In the genomic region with DNA sequence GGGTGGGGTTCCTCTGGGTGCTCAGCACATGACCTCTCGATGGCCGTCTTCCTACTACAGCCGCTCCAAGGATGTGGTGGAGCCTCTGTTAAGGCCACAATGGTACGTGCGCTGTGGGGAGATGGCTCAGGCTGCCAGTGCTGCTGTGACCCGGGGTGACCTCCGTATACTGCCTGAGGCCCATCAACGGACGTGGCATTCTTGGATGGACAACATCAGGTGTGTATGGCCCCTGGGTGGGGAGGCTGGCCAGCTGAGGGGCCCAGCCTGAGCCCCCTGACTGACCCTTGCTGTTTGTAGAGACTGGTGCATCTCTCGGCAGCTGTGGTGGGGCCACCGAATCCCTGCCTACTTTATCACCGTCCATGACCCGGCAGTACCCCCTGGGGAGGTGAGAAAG, we compare ENCODE assay signal across 21 mouse cellular contexts. TPM values are rescaled to one million over a fixed set of nuclear protein-coding genes. Genes with fewer than 3 reads are reported as not detected.
DNase-seq lines count a peak whose midpoint lies in the region; ATAC-seq lines count a peak whose summit lies in the region.
"Had no signal": no experiment of that assay in that cellular context is flagged by ENCODE, and none has a peak within 500 bp of the region (broad histone marks: within the 10 kb centered on the region; RNA-seq: fewer than 3 reads in every experiment).

No protein-coding gene starts in this region.

- no peak overlapping the region for H3K4me3 ChIP-seq in forebrain, embryonic 11.5 days (ENCODE audit: low read depth, low read length)
- no peak overlapping the region for H3K4me3 ChIP-seq in forebrain, embryonic 14.5 days (ENCODE audit: low read depth, low read length)
- H3K4me3 ChIP-seq in heart, embryonic 10.5 days, result 0 out of 2 replicates have a peak overlapping the region, but pooled peaks have one; percentile 2
- H3K4me3 ChIP-seq in heart, embryonic 12.5 days, result no peak overlapping the region
- H3K4me3 ChIP-seq in limb, embryonic 10.5 days, result no peak overlapping the region
- no peak overlapping the region for H3K4me3 ChIP-seq in liver, embryonic 11.5 days (ENCODE audit: low read depth, low read length)
- H3K4me3 ChIP-seq: embryonic facial prominence, embryonic 15.5 days; erythroblast, embryonic 14.5 days; forebrain, embryonic 10.5 days; heart, adult 2 months; heart, embryonic 13.5 days; hindbrain, embryonic 12.5 days had no signal

- H3K4me1 ChIP-seq in forebrain, embryonic 11.5 days (replicated peaks; ENCODE audit: control insufficient read depth, insufficient read depth, low read length), result no peaks in the 10 kb centered on the region
- H3K4me1 ChIP-seq in forebrain, embryonic 14.5 days (ENCODE audit: control insufficient read depth, insufficient read depth, low read length), result no peaks in the 10 kb centered on the region
- H3K4me1 ChIP-seq in heart, embryonic 10.5 days, result peaks cover 15% of the 10 kb centered on the region
- peaks cover 16% of the 10 kb centered on the region for H3K4me1 ChIP-seq in heart, embryonic 12.5 days (replicated peaks)
- H3K4me1 ChIP-seq in limb, embryonic 10.5 days, result no peaks in the 10 kb centered on the region
- H3K4me1 ChIP-seq in liver, embryonic 11.5 days (replicated peaks; ENCODE audit: control insufficient read depth, insufficient read depth, low read length), result peaks cover 5% of the 10 kb centered on the region; the same call in 1 of the 2 replicates
- H3K4me1 ChIP-seq: forebrain, embryonic 10.5 days had no signal

- WGBS in forebrain, embryonic 11.5 days, result 93% methylated on average over 13 of the region's 13 CpGs
- WGBS in forebrain, embryonic 14.5 days, result 95% methylated on average over 13 of the region's 13 CpGs
- 79% methylated on average over 13 of the region's 13 CpGs for WGBS in heart, embryonic 10.5 days
- 85% methylated on average over 13 of the region's 13 CpGs for WGBS in heart, embryonic 12.5 days
- WGBS in limb, embryonic 10.5 days, result 86% methylated on average over 13 of the region's 13 CpGs
- 85% methylated on average over 13 of the region's 13 CpGs for whole genome bisulfite sequencing in liver, embryonic 11.5 days

- H3K9me3 ChIP-seq in forebrain, embryonic 11.5 days (ENCODE audit: control insufficient read depth, low read length), result no peaks in the 10 kb centered on the region
- H3K9me3 ChIP-seq in forebrain, embryonic 14.5 days (replicated peaks; ENCODE audit: control insufficient read depth, low read length), result no peaks in the 10 kb centered on the region
- no peaks in the 10 kb centered on the region for H3K9me3 ChIP-seq in heart, embryonic 10.5 days
- H3K9me3 ChIP-seq in heart, embryonic 12.5 days (replicated peaks), result no peaks in the 10 kb centered on the region
- no peaks in the 10 kb centered on the region for H3K9me3 ChIP-seq in limb, embryonic 10.5 days (replicated peaks)
- H3K9me3 ChIP-seq in liver, embryonic 11.5 days (ENCODE audit: control insufficient read depth, low read length), result no peaks in the 10 kb centered on the region
- H3K9me3 ChIP-seq: embryonic facial prominence, embryonic 15.5 days; forebrain, embryonic 10.5 days; heart, embryonic 13.5 days; hindbrain, embryonic 12.5 days had no signal

- no peak overlapping the region for H3K9ac ChIP-seq in forebrain, embryonic 11.5 days (ENCODE audit: low read length)
- H3K9ac ChIP-seq in forebrain, embryonic 14.5 days (ENCODE audit: low read length), result no peak overlapping the region
- no peak overlapping the region for H3K9ac ChIP-seq in heart, embryonic 12.5 days
- H3K9ac ChIP-seq in liver, embryonic 11.5 days (ENCODE audit: low read depth, low read length), result no peak overlapping the region
- H3K9ac ChIP-seq: embryonic facial prominence, embryonic 15.5 days; heart, embryonic 13.5 days; hindbrain, embryonic 12.5 days had no signal

- ATAC-seq in forebrain, embryonic 11.5 days (replicated peaks; ENCODE audit: low FRiP score), result no peak
- no peak for ATAC-seq in forebrain, embryonic 14.5 days
- no peak for ATAC-seq in heart, embryonic 12.5 days (ENCODE audit: insufficient number of reproducible peaks, low FRiP score)
- ATAC-seq in liver, embryonic 11.5 days (replicated peaks; ENCODE audit: low FRiP score), result no peak
- ATAC-seq: forebrain, embryonic 16.5 days; hindbrain, embryonic 16.5 days; inflammation-experienced regulatory T-cells, adult 6 months; intestine, postnatal 0 days had no signal

- H3K27ac ChIP-seq in forebrain, embryonic 11.5 days (ENCODE audit: low read depth, low read length), result no peak overlapping the region
- H3K27ac ChIP-seq in forebrain, embryonic 14.5 days (ENCODE audit: low read depth, low read length), result no peak overlapping the region
- no peak overlapping the region for H3K27ac ChIP-seq in heart, embryonic 10.5 days
- H3K27ac ChIP-seq in heart, embryonic 12.5 days (ENCODE audit: poor library complexity, severe bottlenecking), result no peak overlapping the region
- H3K27ac ChIP-seq in limb, embryonic 10.5 days, result no peak overlapping the region
- no peak overlapping the region for H3K27ac ChIP-seq in liver, embryonic 11.5 days (ENCODE audit: low read depth, low read length)
- H3K27ac ChIP-seq: embryonic facial prominence, embryonic 15.5 days; forebrain, embryonic 10.5 days; heart, adult 2 months; heart, embryonic 13.5 days; hindbrain, embryonic 12.5 days had no signal

- H3K4me2 ChIP-seq in forebrain, embryonic 11.5 days (ENCODE audit: low read depth, low read length, severe bottlenecking), result no peak overlapping the region
- H3K4me2 ChIP-seq in forebrain, embryonic 14.5 days (ENCODE audit: low read length), result no peak overlapping the region
- no peak overlapping the region for H3K4me2 ChIP-seq in heart, embryonic 12.5 days
- no peak overlapping the region for H3K4me2 ChIP-seq in liver, embryonic 11.5 days
- H3K4me2 ChIP-seq: embryonic facial prominence, embryonic 15.5 days; heart, embryonic 13.5 days; hindbrain, embryonic 12.5 days had no signal

- H3K27me3 ChIP-seq in forebrain, embryonic 11.5 days (ENCODE audit: control insufficient read depth, insufficient read depth, low read length), result no peaks in the 10 kb centered on the region
- no peaks in the 10 kb centered on the region for H3K27me3 ChIP-seq in forebrain, embryonic 14.5 days (replicated peaks; ENCODE audit: control insufficient read depth, insufficient read depth, low read length)
- H3K27me3 ChIP-seq in heart, embryonic 10.5 days (ENCODE audit: insufficient read depth, poor library complexity, severe bottlenecking), result no peaks in the 10 kb centered on the region
- H3K27me3 ChIP-seq in heart, embryonic 12.5 days (replicated peaks), result no peaks in the 10 kb centered on the region
- no peaks in the 10 kb centered on the region for H3K27me3 ChIP-seq in limb, embryonic 10.5 days (ENCODE audit: low read depth, poor library complexity, severe bottlenecking)
- H3K27me3 ChIP-seq in liver, embryonic 11.5 days (replicated peaks; ENCODE audit: control insufficient read depth, insufficient read depth, low read length), result no peaks in the 10 kb centered on the region
- H3K27me3 ChIP-seq: embryonic facial prominence, embryonic 15.5 days; heart, embryonic 13.5 days; hindbrain, embryonic 12.5 days had no signal

- peaks cover 28% of the 10 kb centered on the region for H3K36me3 ChIP-seq in forebrain, embryonic 11.5 days (ENCODE audit: control insufficient read depth, insufficient read depth, low read length)
- H3K36me3 ChIP-seq in forebrain, embryonic 14.5 days (ENCODE audit: control insufficient read depth, insufficient read depth, low read length), result peaks cover 97% of the 10 kb centered on the region
- peaks cover 99% of the 10 kb centered on the region for H3K36me3 ChIP-seq in heart, embryonic 10.5 days
- peaks cover 90% of the 10 kb centered on the region for H3K36me3 ChIP-seq in heart, embryonic 12.5 days
- H3K36me3 ChIP-seq in limb, embryonic 10.5 days, result peaks cover 100% of the 10 kb centered on the region
- peaks cover 83% of the 10 kb centered on the region for H3K36me3 ChIP-seq in liver, embryonic 11.5 days (ENCODE audit: control insufficient read depth, insufficient read depth, low read length)

- DNase-seq in forebrain, embryonic 11.5 days (ENCODE audit: low spot score), result peak; percentile 51
- DNase-seq in forebrain, embryonic 14.5 days (ENCODE audit: low spot score), result no peak
- no peak for DNase-seq in heart, embryonic 10.5 days (ENCODE audit: low spot score)
- peak; percentile 28 for DNase-seq in limb, embryonic 10.5 days (ENCODE audit: low spot score)
- peak; percentile 30 for DNase-seq in liver, embryonic 11.5 days (ENCODE audit: low spot score)
- no peak for DNase-seq in lung, postnatal 10 days
- DNase-seq: adrenal gland, adult 2 months; adrenal gland, postnatal 25 days; cerebellum, adult 2 months; heart, postnatal 4 days had no signal

RNA-seq across cellular contexts. Expression of a gene that starts 3.9 kb away (rescaled TPM):
- polyA plus RNA-seq in forebrain, embryonic 11.5 days (2014; fragmentation: Nextera tagmentation; extraction: Ambion mirVana), result 0.15 and 0.27 TPM in 2 replicates
- 0.05 and 0.11 TPM in 2 replicates for polyA plus RNA-seq in forebrain, embryonic 14.5 days (2014; fragmentation: Nextera tagmentation; extraction: Ambion mirVana)
- polyA plus RNA-seq in heart, embryonic 10.5 days (2016; fragmentation: Nextera tagmentation; extraction: Ambion mirVana), result 0.26 and 0.34 TPM in 2 replicates
- polyA plus RNA-seq in heart, embryonic 12.5 days (2016; fragmentation: Nextera tagmentation; extraction: Ambion mirVana), result 0.32 and 0.37 TPM in 2 replicates
- polyA plus RNA-seq in limb, embryonic 10.5 days (2016; fragmentation: Nextera tagmentation; extraction: Ambion mirVana), result 0.15 and 0.23 TPM in 2 replicates
- 0.16 TPM in 2 replicates for polyA plus RNA-seq in liver, embryonic 11.5 days (2014; fragmentation: Nextera tagmentation; extraction: Ambion mirVana)

RNA-seq across cellular contexts. Expression of a gene that starts 11.6 kb away (rescaled TPM):
- 169 and 174 TPM in 2 replicates for polyA plus RNA-seq in forebrain, embryonic 11.5 days (2014; fragmentation: Nextera tagmentation; extraction: Ambion mirVana)
- 42.4 and 53.9 TPM in 2 replicates for polyA plus RNA-seq in forebrain, embryonic 14.5 days (2014; fragmentation: Nextera tagmentation; extraction: Ambion mirVana)
- 112 and 166 TPM in 2 replicates for polyA plus RNA-seq in heart, embryonic 10.5 days (2016; fragmentation: Nextera tagmentation; extraction: Ambion mirVana)
- polyA plus RNA-seq in heart, embryonic 12.5 days (2016; fragmentation: Nextera tagmentation; extraction: Ambion mirVana), result 82.6 TPM in 2 replicates
- polyA plus RNA-seq in limb, embryonic 10.5 days (2016; fragmentation: Nextera tagmentation; extraction: Ambion mirVana), result 222 and 267 TPM in 2 replicates
- 234 and 245 TPM in 2 replicates for polyA plus RNA-seq in liver, embryonic 11.5 days (2014; fragmentation: Nextera tagmentation; extraction: Ambion mirVana)

RNA-seq across cellular contexts. Expression of a gene that starts 15.4 kb away (rescaled TPM):
- polyA plus RNA-seq in forebrain, embryonic 11.5 days (2014; fragmentation: Nextera tagmentation; extraction: Ambion mirVana), result 4.0 and 4.1 TPM in 2 replicates
- polyA plus RNA-seq in forebrain, embryonic 14.5 days (2014; fragmentation: Nextera tagmentation; extraction: Ambion mirVana), result 2.9 and 6.2 TPM in 2 replicates
- 3.3 and 4.0 TPM in 2 replicates for polyA plus RNA-seq in heart, embryonic 10.5 days (2016; fragmentation: Nextera tagmentation; extraction: Ambion mirVana)
- polyA plus RNA-seq in heart, embryonic 12.5 days (2016; fragmentation: Nextera tagmentation; extraction: Ambion mirVana), result 2.4 and 2.6 TPM in 2 replicates
- 1.2 and 1.4 TPM in 2 replicates for polyA plus RNA-seq in limb, embryonic 10.5 days (2016; fragmentation: Nextera tagmentation; extraction: Ambion mirVana)
- 6.9 and 8.5 TPM in 2 replicates for polyA plus RNA-seq in liver, embryonic 11.5 days (2014; fragmentation: Nextera tagmentation; extraction: Ambion mirVana)

RNA-seq across cellular contexts. Expression of a gene that starts 30.8 kb away (rescaled TPM):
- 288 and 292 TPM in 2 replicates for polyA plus RNA-seq in forebrain, embryonic 11.5 days (2014; fragmentation: Nextera tagmentation; extraction: Ambion mirVana)
- 131 and 148 TPM in 2 replicates for polyA plus RNA-seq in forebrain, embryonic 14.5 days (2014; fragmentation: Nextera tagmentation; extraction: Ambion mirVana)
- polyA plus RNA-seq in heart, embryonic 10.5 days (2016; fragmentation: Nextera tagmentation; extraction: Ambion mirVana), result 197 and 247 TPM in 2 replicates
- polyA plus RNA-seq in heart, embryonic 12.5 days (2016; fragmentation: Nextera tagmentation; extraction: Ambion mirVana), result 143 and 145 TPM in 2 replicates
- 320 and 365 TPM in 2 replicates for polyA plus RNA-seq in limb, embryonic 10.5 days (2016; fragmentation: Nextera tagmentation; extraction: Ambion mirVana)
- polyA plus RNA-seq in liver, embryonic 11.5 days (2014; fragmentation: Nextera tagmentation; extraction: Ambion mirVana), result 304 and 315 TPM in 2 replicates

RNA-seq across cellular contexts. Expression of a gene that starts 34.1 kb away (rescaled TPM):
- 5.8 and 7.9 TPM in 2 replicates for polyA plus RNA-seq in forebrain, embryonic 11.5 days (2014; fragmentation: Nextera tagmentation; extraction: Ambion mirVana)
- 2.3 and 2.6 TPM in 2 replicates for polyA plus RNA-seq in forebrain, embryonic 14.5 days (2014; fragmentation: Nextera tagmentation; extraction: Ambion mirVana)
- 3.9 and 5.4 TPM in 2 replicates for polyA plus RNA-seq in heart, embryonic 10.5 days (2016; fragmentation: Nextera tagmentation; extraction: Ambion mirVana)
- 3.5 and 4.9 TPM in 2 replicates for polyA plus RNA-seq in heart, embryonic 12.5 days (2016; fragmentation: Nextera tagmentation; extraction: Ambion mirVana)
- 5.2 and 5.4 TPM in 2 replicates for polyA plus RNA-seq in limb, embryonic 10.5 days (2016; fragmentation: Nextera tagmentation; extraction: Ambion mirVana)
- 3.8 and 4.7 TPM in 2 replicates for polyA plus RNA-seq in liver, embryonic 11.5 days (2014; fragmentation: Nextera tagmentation; extraction: Ambion mirVana)

Comparison
In these comparisons a context has a peak if more than half of its experiments do, and no peak if none do; other contexts are left out.
1. DNase-seq: peak in forebrain, embryonic 11.5 days (single experiment), limb, embryonic 10.5 days (single experiment) and liver, embryonic 11.5 days (single experiment); none in forebrain, embryonic 14.5 days (single experiment), heart, embryonic 10.5 days (single experiment) and lung, postnatal 10 days (single experiment).